Mouse (Mus musculus): ENCODE measurements around the gene Rep15.

The Rep15 gene

DNA sequence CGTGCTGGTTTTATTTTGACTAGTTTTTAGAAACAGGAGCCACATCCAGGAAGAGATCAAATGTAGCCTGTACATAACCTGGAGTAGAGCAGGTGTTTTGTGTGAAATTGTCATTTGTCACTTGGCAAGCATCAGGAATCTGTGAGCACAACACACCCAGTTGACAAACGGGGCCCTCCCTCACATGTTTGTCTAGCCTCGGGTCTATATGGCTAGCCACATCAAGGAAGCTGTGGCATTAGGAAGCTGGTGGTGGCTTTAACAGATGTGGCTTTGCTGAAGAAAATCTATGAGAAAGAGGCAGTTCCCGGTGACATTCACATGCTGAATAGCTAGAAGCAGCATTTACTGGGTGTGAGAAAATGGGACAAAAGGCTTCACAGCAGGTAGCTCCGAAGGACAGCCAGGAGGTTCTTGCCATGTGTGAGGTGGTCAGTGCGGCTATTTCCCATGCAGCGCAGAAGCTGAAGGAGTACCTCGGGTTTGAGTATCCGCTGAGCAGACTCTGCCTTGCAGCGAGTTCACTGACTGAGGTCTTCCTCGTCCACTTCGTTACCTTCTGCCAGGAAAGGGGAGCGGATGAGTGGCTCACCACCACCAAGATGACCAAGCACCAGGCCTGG, at the start of gene Rep15:
Gene Rep15 (plus strand): TSS at position 282 of the 623 bp plus-strand sequence.
- DNase-seq, result no peak

DNA sequence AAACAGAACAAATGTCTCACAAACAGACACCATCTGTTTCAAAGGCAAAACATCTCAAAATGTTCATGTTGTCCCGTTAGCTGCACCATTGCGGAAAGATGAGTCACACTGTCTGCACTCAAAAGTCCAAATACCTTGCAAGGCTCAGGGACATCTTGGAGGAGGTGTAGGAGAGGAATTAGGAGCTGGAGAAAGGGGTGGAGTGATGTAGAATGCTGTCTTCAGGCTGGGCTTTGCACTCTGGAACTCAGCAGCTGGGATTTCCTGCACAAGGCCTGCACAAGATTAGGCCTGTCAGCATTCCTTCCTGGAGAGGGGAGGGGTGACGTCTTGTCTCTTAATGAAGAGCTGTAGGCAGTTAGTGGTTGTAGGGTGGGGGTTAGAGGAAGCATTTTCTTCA, 47.8 kb upstream of the Rep15 start:
- DNase-seq, result no peak

DNA sequence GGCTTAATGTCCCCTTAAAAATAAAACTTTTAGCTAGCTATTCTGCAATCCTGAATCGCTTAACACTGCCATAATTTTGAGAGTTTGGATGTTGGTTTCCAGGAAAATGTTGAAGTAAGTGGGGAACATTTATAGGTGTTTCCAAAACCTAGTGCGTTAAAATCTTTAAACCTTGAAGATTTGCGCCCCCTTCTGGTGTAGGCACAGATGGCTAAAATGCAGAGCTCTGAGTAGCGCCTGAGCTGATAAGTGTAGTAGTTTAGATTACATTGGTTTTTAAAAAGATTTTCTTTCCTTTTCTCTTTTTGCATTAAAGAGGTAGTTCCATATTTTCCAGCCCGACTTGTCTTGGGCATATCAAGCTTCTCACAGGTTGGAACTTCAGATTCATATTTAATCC, 38.1 kb upstream of the Rep15 start:
- DNase-seq, result peak; percentile 29 to 67

DNA sequence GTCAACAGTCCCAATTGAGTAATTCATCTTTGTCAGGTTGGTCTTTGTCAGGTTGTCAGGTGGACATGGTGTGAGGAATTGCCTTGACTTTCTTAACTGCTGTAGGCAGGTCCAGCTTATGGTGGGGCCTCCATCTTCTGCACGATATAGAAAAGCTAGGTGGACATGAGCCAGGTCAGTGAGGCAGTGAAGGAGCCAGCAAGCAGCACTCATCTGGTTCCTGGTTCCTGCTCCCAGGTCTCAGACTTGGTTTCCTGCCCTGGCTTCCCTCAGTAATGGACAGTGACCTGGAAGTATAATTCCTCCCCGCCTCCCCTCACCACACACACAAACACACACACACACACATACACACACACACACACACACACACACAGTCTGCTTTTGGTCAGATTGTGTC, 37.0 kb upstream of the Rep15 start:
- DNase-seq, result no peak

DNA sequence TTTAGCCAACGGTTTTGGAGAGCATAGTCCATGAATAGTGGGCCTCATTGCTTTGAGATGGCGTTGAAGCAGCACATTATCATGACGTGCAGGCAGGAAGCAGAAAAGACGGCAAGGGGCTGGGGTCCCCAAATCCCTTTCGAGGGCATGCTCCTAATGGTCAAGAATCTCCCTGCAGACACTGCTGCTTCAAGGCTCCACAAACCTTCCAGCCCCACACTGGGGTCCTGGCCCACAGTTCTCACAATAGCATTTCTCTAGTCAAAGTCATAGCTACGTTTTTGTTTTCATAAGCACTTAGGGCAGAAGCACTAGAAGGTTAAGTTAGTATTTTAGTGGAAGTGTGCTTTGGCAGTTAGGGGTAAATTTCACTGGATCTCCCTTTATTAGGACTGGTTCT, 36.5 kb upstream of the Rep15 start:
- no peak for DNase-seq

DNA sequence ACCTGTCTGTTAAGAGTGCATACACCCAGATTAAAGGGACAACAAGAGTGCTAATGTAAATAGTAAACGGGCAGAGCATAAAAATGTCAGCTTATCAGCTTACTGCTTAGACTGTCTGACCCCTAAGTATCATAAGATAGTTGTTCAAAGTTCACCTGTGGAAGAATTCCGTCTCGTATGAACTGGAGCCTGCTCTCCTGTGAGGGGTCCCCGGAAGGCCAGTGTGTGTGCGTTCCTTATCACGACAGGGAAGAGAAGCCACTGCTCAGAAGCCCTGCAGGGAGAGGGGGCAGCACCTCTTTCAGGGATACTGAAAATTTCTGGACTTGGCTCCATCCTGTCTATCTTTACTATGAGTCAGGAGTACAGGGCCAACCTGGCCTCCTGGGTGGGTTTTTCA, 35.4 kb upstream of the Rep15 start:
- no peak for DNase-seq

DNA sequence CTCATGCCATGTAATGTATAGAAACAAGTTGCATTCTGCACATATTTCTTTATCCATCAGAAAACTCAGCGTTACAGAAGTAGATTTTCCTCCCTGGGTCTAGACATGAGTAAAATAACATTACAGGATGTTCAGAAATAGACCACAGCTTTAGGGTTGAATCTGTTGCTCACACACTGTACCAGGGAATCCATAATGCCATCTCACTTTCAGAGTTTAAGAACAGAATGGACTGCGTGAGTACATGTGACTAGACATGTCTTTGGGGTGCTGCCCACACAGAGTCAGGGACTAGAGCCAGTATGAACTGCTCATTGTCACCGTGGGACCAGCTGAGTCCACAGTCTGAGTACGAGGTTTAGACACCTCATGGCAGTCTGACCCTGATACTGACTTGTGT, 33.7 kb upstream of the Rep15 start:
- DNase-seq, result no peak

DNA sequence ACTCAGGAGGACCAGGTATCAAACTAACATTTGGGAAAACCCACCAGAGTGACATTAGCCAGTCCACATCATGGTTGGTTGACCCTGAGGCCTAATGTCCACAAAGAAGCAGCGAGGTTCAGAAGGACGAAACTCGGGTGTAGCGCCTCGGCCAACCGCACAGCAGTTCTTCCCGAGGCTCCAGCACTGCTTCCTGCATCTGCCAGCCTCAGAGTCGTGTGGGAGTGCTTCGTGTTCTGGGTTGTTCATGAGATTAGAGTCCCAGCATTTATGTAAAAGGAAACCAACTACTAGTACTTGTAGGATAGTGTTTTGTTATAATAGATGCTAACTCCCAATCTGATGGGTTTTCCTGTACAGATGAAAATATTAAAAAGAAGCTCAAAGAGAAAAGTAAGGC, 33.1 kb upstream of the Rep15 start:
- DNase-seq, result no peak

DNA sequence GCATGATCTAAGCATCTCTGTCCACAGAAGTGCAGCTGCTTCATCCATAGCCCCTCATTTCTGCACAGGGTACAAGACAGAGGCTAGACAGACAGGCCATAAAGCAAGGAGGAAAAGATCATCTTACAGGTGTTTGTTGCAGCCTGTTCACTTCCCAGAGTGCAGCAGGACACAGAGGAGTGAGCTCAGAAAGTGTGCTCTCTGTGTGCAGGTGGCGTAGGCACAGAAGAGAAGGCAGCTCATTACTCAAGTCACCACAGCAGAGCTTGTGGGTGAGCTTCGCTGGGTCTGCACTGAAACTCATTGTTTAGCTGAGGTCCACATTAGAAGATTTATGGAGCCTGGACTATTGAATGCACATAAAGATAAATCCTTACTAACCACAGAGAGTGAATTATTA, 32.6 kb upstream of the Rep15 start:
- no peak for DNase-seq

DNA sequence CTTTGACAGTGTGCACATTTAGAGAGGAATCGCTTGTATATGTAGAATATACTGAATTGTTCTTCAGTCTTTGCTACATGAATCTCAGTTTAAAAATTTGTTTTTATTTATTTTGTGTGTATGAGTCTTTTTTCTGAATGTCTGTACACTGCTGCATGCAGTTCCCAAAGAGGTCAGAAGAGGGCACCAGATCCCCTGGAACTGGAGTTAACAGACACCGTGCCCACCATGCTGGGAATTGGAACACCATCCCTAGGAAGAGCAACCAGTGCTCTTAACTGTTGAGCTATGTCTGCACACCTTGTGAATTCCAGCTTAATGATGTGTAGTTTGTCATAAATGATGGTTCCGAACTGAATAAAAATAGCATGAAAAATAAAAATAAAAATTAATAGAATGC, 24.2 kb upstream of the Rep15 start:
- peak in 1 of 2 experiments; percentile 51 for DNase-seq

DNA sequence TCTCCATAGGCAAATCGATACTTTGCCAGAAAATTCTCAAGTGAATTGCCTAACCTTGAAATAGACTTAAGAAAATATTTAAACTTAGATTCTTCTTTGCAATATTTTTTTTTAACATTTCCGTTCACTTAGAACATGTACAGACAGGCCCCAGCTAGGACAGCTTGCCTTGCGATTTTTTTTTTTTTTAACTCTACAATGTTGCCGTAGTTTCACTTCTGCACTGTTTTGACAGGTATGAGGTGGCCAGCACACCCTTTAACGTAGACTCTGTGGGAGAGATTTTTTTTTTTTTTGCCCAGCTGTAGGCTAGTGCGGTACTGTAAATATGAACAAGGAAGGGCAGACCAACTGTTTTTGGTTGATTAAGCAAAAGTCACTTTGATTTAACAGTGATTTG, 22.0 kb upstream of the Rep15 start:
- no peak for DNase-seq

DNA sequence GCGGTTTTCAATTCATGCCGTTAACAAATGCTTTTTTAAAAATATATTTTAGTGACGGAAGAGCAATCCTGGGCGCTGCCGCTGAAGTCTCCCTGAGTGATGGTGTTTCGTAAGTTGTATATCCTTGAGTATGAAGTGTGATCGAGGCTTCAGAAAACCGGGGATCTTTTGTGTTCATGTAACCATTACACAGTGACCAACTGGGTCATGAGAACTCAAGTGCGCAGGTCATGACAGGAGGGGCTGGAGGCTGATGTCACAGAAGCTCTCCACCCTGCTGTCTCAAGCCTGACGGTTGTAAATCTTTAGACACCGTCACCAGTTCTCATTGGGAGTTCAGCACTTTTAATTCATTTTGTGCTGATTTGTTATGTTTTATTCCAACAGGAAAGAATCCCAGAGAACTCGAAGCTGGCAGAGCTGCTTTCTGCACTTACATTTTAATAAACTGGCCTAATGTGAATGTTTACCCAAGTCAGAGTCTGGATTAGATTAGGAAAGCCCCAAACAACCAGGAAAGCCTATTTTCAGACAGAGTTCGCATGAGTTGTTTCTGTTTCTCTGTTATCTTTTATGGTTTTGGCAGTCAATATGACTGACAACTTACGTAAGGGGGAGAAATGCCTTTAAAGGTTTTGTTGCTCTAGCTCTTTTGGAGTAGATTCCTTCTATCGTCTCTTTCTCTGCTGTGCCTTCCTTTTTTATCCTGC, 21.4 kb upstream of the Rep15 start:
- DNase-seq, result no peak

DNA sequence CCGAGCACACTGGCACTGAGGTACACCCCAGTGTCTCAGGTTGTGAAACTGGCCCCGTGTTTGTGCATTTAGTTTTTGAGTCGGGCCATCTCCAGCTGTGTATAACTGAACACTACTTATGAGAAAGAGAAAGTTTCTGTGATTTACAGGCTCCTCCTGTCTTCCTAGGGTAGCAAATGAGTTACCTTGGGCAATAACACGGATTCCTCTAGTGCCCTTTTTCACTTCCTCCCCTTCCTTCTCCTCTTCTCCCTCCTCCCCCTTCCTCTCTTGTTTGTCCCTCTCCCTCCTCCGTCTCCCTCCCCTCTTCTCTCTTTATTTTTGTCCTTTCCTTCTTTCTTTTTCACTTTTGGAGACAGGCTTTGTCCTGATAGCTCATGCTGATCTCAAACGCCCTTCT, 20.8 kb upstream of the Rep15 start:
- no peak for DNase-seq

DNA sequence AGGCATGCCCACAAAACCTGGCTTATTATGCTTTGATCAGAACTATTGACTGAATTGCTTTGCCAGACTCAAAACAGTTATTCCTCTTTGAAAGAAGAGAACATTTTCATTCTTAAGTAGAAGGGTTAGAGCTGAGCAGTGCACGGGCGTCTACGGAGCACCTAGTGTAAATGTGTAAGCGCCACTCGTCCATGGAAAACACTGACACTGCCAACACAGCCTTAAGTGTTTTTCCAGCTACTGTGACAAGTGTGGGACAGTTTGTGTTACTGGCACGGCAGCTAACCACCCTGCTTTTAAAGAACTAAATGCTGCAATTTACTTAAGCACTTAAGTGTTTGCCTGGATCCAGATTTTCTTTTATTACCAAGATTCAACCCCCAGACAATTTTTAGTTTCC, 20.4 kb upstream of the Rep15 start:
- no peak for DNase-seq

DNA sequence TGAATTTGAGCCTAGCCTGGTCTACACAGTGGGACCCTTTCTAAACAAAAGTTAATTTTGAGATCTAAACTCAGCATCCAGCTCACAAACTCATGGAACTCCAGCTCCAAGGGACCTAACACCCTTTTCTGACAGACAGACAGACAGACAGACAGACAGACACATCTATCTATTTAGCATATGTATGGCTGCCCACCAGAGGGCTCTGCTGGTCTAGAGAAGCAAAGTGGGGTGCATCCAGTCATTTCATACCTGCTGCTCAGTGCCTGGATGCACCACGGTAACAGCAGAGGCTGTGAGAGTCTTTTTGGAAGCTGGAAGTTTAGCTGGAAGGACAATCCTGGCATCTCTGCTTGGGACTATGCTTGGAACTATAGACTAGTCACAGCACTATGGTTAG, 18.8 kb upstream of the Rep15 start:
- DNase-seq, result no peak

DNA sequence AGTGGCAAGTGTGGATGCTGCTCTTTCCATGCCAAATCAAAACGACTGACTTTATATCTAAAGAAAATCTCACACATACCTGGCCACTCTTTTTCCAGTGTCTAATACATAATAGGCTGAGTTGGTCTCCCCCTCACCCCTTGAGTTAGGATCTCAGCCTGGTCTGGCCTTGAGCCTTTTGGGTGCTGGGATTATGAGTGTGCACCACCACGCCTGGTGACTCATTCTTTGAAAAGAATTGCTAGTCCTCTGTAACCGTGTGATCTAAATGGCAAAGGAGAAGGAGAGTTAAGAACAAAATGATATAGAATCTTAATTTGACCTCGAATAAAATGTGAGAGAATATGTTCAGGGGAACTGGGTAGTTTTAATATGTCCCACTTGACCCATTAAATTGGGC, 14.5 kb upstream of the Rep15 start:
- DNase-seq, result no peak

DNA sequence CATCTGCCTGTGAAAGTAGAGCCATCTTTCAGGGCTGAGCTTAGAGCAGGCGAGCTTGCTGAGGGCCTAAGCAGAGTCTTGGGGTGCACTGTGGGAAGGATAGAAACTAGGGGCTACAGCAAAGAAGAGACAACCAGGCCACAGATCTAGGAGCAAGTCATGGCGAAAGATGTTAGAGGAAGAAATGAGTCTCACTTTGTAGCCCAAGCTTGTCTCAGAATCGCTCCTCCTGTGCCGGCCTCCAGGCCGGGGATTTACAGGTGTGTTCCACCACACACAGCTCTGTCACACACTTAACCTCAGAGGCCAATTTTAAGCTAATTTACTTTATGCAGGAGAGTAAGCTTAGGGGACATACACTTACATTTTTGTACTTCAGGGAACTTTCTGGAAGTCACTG, 14.0 kb upstream of the Rep15 start:
- DNase-seq, result no peak

DNA sequence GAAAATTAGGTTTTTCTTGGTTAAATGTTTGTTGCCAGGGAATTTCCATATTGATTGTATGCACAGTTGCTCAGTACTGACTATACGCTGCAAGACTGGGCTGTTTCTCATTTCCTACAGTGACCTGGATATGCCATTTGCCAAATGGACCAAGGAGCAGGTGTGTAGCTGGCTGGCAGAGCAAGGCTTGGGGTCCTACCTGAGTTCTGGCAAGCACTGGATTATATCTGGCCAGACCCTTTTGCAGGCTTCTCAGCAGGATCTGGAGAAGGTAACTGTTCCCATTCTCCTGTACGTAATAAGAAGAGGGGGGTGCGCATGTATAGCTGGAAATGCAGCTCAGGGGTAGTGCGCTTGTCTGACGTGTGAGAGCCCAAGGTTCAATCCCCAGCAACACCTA, 11.2 kb upstream of the Rep15 start:
- DNase-seq, result no peak

DNA sequence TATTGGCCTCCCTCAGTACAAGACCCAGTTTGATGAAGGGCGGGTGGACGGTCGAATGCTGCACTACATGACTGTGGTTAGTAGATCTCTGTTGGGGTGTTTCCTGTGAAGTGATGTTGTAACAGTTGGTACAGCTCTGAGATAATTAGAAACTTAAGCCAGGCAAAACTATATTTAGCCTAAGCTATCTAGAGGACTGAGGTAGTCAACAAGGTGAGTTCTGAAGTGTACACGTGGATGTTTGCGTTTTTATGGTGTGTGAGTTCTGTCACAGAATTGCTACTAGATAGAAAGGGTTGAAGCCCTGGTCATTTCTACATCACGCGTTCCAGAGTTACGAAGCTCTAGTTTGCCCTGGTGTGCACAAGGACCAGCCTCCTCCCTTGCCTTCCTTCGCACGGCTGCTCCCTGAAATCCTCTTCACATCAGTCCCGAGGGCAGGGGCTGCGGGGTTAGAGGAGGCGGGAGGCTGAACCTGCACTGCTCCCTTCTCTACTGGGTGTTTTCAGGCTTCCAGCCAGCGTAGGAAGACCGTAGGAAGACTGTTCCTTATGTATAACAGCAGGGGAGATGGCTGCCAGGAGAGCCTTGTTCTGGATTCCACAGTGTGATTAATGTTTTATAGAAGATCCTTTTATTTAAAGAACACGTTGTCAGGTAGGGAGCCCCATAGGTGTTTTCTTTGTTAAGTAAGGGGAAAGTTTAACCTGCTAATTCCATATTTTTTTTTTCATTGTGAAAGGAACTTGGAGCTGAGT, 9.8 kb upstream of the Rep15 start:
- no peak for DNase-seq

DNA sequence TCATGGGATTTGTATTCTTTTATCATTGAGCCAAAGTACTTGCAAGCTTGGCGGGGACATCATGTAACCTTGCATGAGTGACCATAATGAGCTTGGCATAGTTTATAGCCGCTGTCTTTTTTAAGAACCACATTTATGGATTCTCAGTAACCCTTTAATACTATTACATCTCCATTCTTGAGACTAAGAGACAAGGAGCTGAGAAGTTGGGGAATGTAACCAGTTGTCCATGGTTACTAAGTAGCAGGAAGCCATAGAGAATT, 9.3 kb upstream of the Rep15 start:
- no peak for DNase-seq

DNA sequence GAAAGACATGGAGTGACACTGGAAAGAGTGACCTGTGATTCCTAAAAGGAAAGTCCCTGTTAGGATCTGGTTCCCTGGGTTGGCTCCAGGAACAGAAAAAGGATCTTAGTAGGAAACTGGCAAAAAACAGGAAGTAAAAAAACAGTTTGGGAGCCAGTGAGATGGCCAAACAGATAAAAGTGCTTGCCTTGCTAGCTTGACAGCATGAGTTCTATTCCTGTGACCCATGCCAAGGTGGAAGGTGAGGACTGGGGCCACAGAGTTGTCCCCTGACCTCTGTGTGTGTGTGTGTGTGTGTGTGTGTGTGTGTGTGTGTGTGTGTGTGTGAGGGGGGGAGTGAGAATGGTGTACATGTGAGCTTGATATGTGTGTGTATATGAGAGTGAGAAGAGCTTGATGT, 8.8 kb upstream of the Rep15 start:
- DNase-seq, result no peak

DNA sequence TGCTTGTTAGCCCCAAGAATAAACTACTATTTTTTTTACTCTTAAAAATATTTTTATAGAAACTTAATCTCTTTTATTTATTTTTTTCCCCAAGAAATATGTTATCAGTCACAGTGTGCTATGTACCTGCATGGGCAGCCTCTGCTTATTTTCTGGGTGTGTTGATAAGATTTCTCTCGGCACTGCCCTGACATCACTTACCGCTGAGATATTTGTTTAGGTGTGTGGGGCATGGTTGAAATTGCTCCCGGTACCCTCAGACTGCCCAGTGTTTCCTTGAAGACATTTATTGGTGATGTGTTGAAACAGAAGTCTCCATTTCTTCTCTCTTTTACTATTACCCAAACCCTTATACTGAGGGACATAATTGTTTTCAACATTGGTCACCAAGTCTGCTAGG, 7.6 kb upstream of the Rep15 start:
- no peak for DNase-seq

DNA sequence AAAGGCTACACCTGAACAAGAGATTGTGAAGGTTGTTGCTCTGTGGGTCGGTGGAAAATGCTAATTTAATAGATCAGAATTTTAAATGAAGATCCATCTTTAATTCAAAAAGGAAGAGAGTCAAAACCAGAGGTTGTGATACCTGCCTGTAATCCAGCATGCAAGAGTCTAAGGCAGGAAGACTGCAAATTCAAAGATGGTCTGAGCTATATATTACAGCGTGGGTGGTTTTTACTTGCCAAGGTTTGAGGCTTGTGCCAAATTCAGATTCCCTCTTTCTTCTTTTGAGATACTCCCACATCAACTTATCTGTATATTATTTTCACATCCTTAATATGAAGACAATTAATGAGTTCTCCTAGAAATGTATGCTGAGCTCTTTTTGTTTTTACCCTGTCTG, 4.0 kb upstream of the Rep15 start:
- DNase-seq, result no peak

DNA sequence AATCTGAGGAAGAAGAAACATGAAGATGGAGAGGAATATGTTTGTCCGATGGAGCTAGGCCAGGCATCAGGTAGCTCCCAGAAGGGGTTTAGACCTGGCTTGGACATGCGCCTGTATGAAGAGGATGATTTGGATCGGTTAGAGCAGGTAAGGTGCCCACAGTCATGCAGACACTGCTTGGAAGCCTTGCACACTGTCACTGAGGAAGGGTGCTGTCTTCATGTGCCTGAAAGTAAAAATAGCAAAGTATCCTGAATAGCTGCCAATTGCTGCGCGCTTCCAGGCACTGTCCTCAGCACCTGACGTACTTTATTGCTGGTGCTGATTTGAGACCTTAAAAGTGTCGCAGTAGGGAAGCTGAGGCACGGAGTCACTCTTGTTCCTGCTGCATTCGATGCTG, 2.8 kb upstream of the Rep15 start:
- DNase-seq, result no peak
